Comparison of ENCODE assay signal across 22 mouse cellular contexts in genomic region chr14:120134346-120135008, GRCm38 (mm10).
DNase-seq lines count a peak whose midpoint lies in the region; ATAC-seq lines count a peak whose summit lies in the region.
"Had no signal": no experiment of that assay in that cellular context is flagged by ENCODE, and none has a peak within 500 bp of the region (broad histone marks: within the 10 kb centered on the region; RNA-seq: fewer than 3 reads in every experiment).

No protein-coding gene starts in this region.

- peak; percentile 57 to 80 for DNase-seq in frontal cortex, adult 2 months (ENCODE audit: extremely low spot score in 1 of 2, low spot score in 1 of 2)
- DNase-seq in frontal cortex, postnatal 10 days (ENCODE audit: low spot score in 2 of 2): no peak
- peak; percentile 42 for DNase-seq in intestine, embryonic 14.5 days (ENCODE audit: low spot score)
- DNase-seq in left cerebral cortex, postnatal 36 days (ENCODE audit: low spot score in 2 of 2): peak; percentile 50 to 54
- DNase-seq in left cerebral cortex, adult 11 months (ENCODE audit: low spot score): no peak
- peak; percentile 84 for DNase-seq in brain, adult 2 months (ENCODE audit: low read depth, low spot score)
- no peak for DNase-seq in urinary bladder, postnatal 14 days (ENCODE audit: low spot score)
- DNase-seq: adrenal gland, postnatal 25 days; cerebellum, adult 9-10 months; gastrocnemius, postnatal 36 days; kidney, adult 18-20 months; lung, postnatal 36 days had no signal

- H3K27me3 ChIP-seq in intestine, embryonic 14.5 days (replicated peaks; ENCODE audit: control insufficient read depth, insufficient read depth, low read length): no peaks in the 10 kb centered on the region
- H3K27me3 ChIP-seq in intestine, embryonic 16.5 days (replicated peaks; ENCODE audit: control insufficient read depth, insufficient read depth, low read length): no peaks in the 10 kb centered on the region
- H3K27me3 ChIP-seq: lung, embryonic 15.5 days; megakaryocyte, embryonic 14.5 days; neural tube, embryonic 12.5 days; stomach, embryonic 15.5 days had no signal

- WGBS in intestine, embryonic 14.5 days: 76% methylated on average over 6 of the region's 6 CpGs
- 83% methylated on average over 6 of the region's 6 CpGs for WGBS in intestine, embryonic 16.5 days

- H3K27ac ChIP-seq in intestine, embryonic 14.5 days (ENCODE audit: low read depth): no peak overlapping the region
- no peak overlapping the region for H3K27ac ChIP-seq in intestine, embryonic 16.5 days (ENCODE audit: low read length)
- H3K27ac ChIP-seq: forebrain, embryonic 10.5 days; hindbrain, embryonic 12.5 days; kidney, postnatal 0 days; liver, embryonic 14.5 days; lung, embryonic 15.5 days; neural tube, embryonic 12.5 days; stomach, embryonic 15.5 days had no signal

- no peak overlapping the region for H3K4me2 ChIP-seq in intestine, embryonic 14.5 days (ENCODE audit: low read length)
- H3K4me2 ChIP-seq in intestine, embryonic 16.5 days (ENCODE audit: low read depth, low read length): no peak overlapping the region
- H3K4me2 ChIP-seq: heart, embryonic 11.5 days; hindbrain, embryonic 12.5 days; lung, embryonic 15.5 days; neural tube, embryonic 12.5 days; stomach, embryonic 15.5 days had no signal

- H3K36me3 ChIP-seq in intestine, embryonic 14.5 days (ENCODE audit: control insufficient read depth, insufficient read depth, low read length): no peaks in the 10 kb centered on the region
- no peaks in the 10 kb centered on the region for H3K36me3 ChIP-seq in intestine, embryonic 16.5 days (ENCODE audit: control insufficient read depth, insufficient read depth, low read length)
- H3K36me3 ChIP-seq: forebrain, embryonic 10.5 days; hindbrain, embryonic 12.5 days; lung, embryonic 15.5 days; neural tube, embryonic 12.5 days; stomach, embryonic 15.5 days had no signal

- no peak for ATAC-seq in intestine, embryonic 14.5 days (replicated peaks; ENCODE audit: low FRiP score, low TSS enrichment, low read depth)
- no peak for ATAC-seq in intestine, embryonic 16.5 days

- no peak overlapping the region for H3K4me3 ChIP-seq in intestine, embryonic 14.5 days (ENCODE audit: low read depth, low read length)
- no peak overlapping the region for H3K4me3 ChIP-seq in intestine, embryonic 16.5 days (ENCODE audit: low read length)
- H3K4me3 ChIP-seq: forebrain, embryonic 10.5 days; hindbrain, embryonic 12.5 days; lung, embryonic 15.5 days; megakaryocyte, embryonic 14.5 days; neural tube, embryonic 12.5 days; stomach, embryonic 15.5 days had no signal

- intact Hi-C loops in left cerebral cortex, postnatal 36 days (cut with DNase I): loop anchor here (5.0 kb wide), 2 partner anchors 128 to 343 kb away; partner anchors contain the start of gene Rap2a

- no peaks in the 10 kb centered on the region for H3K9me3 ChIP-seq in intestine, embryonic 14.5 days (ENCODE audit: control insufficient read depth, low read length)
- no peaks in the 10 kb centered on the region for H3K9me3 ChIP-seq in intestine, embryonic 16.5 days (ENCODE audit: control insufficient read depth, low read length)
- H3K9me3 ChIP-seq: forebrain, embryonic 10.5 days; hindbrain, embryonic 12.5 days; lung, embryonic 15.5 days; megakaryocyte, embryonic 14.5 days; neural tube, embryonic 12.5 days; stomach, embryonic 15.5 days had no signal

- H3K9ac ChIP-seq in intestine, embryonic 14.5 days (ENCODE audit: low read length): no peak overlapping the region
- H3K9ac ChIP-seq in intestine, embryonic 16.5 days (ENCODE audit: low read depth, low read length): no peak overlapping the region
- H3K9ac ChIP-seq: hindbrain, embryonic 12.5 days; liver, embryonic 14.5 days; lung, embryonic 15.5 days; neural tube, embryonic 12.5 days; stomach, embryonic 15.5 days had no signal

- H3K4me1 ChIP-seq in intestine, embryonic 14.5 days (replicated peaks; ENCODE audit: control insufficient read depth, insufficient read depth, low read length): peaks cover 3% of the 10 kb centered on the region; the same call in 1 of the 2 replicates
- H3K4me1 ChIP-seq in intestine, embryonic 16.5 days (ENCODE audit: control insufficient read depth, insufficient read depth, low read length): 0 out of 2 replicates have a peak, but pooled peaks cover 3% of the 10 kb centered on the region
- H3K4me1 ChIP-seq: hindbrain, embryonic 12.5 days; neural tube, embryonic 12.5 days; stomach, embryonic 15.5 days had no signal

Comparison
In these comparisons a context has a peak if more than half of its experiments do, and no peak if none do; other contexts are left out.
1. DNase-seq: peak in frontal cortex, adult 2 months (2 of 2), intestine, embryonic 14.5 days (single experiment), left cerebral cortex, postnatal 36 days (2 of 2) and brain, adult 2 months (single experiment); none in frontal cortex, postnatal 10 days (0 of 2), left cerebral cortex, adult 11 months (single experiment) and urinary bladder, postnatal 14 days (single experiment).